In genomic region chr11:117353126-117353525, GRCm38 (mm10) we compare ENCODE assay signal across 11 mouse cellular contexts.
DNase-seq lines count a peak whose midpoint lies in the region.
"Had no signal": no experiment of that assay in that cellular context is flagged by ENCODE, and none has a peak within 500 bp of the region (broad histone marks: within the 10 kb centered on the region; RNA-seq: fewer than 3 reads in every experiment).

No protein-coding gene starts in this region.

- peak; percentile 80 for DNase-seq in adrenal gland, adult 2 months
- no peak for DNase-seq in adrenal gland, adult 8-10 months
- peak; percentile 65 for DNase-seq in lung, postnatal 36 days
- DNase-seq in lung, postnatal 10 days: no peak
- DNase-seq in adrenal gland, postnatal 36 days: peak; percentile 72 to 73
- no peak for DNase-seq in liver
- no peak for DNase-seq in spleen, postnatal 14 days (ENCODE audit: low spot score in 2 of 2)
- DNase-seq: cerebellum, adult 11 months; cerebellum, adult 9-10 months; cerebellum, postnatal 25 days; heart, adult 2 months had no signal

Comparison
In these comparisons a context has a peak if more than half of its experiments do, and no peak if none do; other contexts are left out.
1. DNase-seq: peak in adrenal gland, adult 2 months (single experiment), lung, postnatal 36 days (single experiment) and adrenal gland, postnatal 36 days (2 of 2); none in adrenal gland, adult 8-10 months (single experiment), lung, postnatal 10 days (single experiment), liver (single experiment) and spleen, postnatal 14 days (0 of 2).